Mouse (Mus musculus): ENCODE measurements around the gene Actl6b. TPM values are rescaled to one million over a fixed set of nuclear protein-coding genes. Genes with fewer than 3 reads are reported as not detected.

Gene Actl6b
- 2.0 and 4.8 TPM in 2 replicates for polyA plus RNA-seq (2016; fragmentation: Nextera tagmentation; extraction: Ambion mirVana)

DNA sequence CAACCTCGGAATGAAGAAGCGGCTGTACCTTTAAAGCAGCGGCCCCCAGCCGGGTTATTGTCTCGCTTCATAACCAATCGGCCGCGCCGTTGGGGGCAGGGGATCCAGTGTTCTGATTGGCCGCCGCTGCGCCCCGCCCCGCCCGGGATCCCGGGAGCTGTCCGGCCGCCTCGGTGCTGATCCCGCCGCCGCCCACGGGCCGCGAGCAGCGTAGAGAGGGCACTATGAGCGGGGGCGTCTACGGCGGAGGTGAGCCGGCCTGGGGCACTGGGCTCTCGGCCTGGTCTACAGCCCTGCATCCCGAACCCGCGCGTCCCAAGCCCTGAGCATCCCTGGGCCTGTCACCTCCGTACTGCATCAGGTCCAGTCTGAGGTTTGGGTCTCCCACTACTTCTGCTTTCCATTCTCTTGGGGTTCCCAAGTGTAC lies at the start of gene Actl6b:
TSS of gene Actl6b (plus strand) at position 107 of the 427 bp plus-strand sequence.
- WGBS, result 1% methylated on average over 37 of the region's 37 CpGs
- no peaks in the 10 kb centered on the region for H3K36me3 ChIP-seq (replicated peaks)
- no peaks in the 10 kb centered on the region for H3K9me3 ChIP-seq
- peaks cover 20% of the 10 kb centered on the region for H3K27me3 ChIP-seq (ENCODE audit: poor library complexity, severe bottlenecking)
- H3K27ac ChIP-seq, result no peak within 1 kb of the TSS
- H3K4me1 ChIP-seq, result peaks cover 11% of the 10 kb centered on the region
- peak within 1 kb of the TSS; percentile 45 for H3K4me3 ChIP-seq
- DNase-seq (ENCODE audit: extremely low spot score, low spot score), result peak; percentile 79

GRCm38 (mm10) chr5:137504041-137504440 lies 49.3 kb upstream of the Actl6b start:
- DNase-seq (ENCODE audit: extremely low spot score, low spot score), result no peak
- WGBS, result 86% methylated on average over 6 of the region's 6 CpGs

DNA sequence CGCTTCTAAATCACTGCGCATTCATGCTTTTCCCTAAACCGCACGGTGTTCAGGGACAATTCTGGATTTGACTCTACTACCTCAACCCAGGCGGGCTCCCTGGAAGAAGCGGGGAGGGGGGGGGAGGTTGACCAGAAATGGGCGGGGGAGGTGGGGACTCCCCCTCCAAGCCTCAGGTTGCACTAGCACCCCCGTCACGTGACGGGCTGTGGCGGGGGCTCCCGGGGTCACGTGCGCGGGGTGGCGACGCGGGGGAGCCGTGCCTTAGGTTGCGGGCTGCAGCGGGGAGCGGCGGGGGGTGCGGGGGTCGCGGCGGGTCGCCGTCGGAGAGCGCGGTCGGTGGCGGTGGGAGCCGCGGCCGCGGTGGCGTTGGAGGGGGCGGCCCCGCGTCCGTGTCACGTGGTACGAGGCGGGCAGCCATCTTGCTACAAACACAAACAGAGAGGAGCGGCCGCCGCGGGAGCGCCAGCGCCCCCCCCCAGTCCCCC lies 43.3 kb upstream of the Actl6b start:
- Histone ChIP-seq H3K27ac (peak overlapping the region; percentile 96), H3K36me3 (replicated peaks) (peaks cover 21% of the 10 kb centered on the region), H3K4me1 (peaks cover 51% of the 10 kb centered on the region), H3K27me3 (ENCODE audit: poor library complexity, severe bottlenecking) (no peaks in the 10 kb centered on the region), H3K4me3 (peak overlapping the region; percentile 85), H3K9me3 (no peaks in the 10 kb centered on the region)
- peak; percentile 83 for DNase-seq (ENCODE audit: extremely low spot score, low spot score)
- WGBS, result under 1% methylated on average over 41 of the region's 52 CpGs

More at GRCm38 (mm10) chr5:137504041-137504440, 49.3 kb upstream of the Actl6b start:
- Histone ChIP-seq H3K4me3 (0 out of 2 replicates have a peak overlapping the region, but pooled peaks have one; percentile 10), H3K36me3 (replicated peaks) (peaks cover 17% of the 10 kb centered on the region), H3K9me3 (no peaks in the 10 kb centered on the region), H3K4me1 (peaks cover 25% of the 10 kb centered on the region), H3K27me3 (ENCODE audit: poor library complexity, severe bottlenecking) (no peaks in the 10 kb centered on the region), H3K27ac (no peak overlapping the region)

DNA sequence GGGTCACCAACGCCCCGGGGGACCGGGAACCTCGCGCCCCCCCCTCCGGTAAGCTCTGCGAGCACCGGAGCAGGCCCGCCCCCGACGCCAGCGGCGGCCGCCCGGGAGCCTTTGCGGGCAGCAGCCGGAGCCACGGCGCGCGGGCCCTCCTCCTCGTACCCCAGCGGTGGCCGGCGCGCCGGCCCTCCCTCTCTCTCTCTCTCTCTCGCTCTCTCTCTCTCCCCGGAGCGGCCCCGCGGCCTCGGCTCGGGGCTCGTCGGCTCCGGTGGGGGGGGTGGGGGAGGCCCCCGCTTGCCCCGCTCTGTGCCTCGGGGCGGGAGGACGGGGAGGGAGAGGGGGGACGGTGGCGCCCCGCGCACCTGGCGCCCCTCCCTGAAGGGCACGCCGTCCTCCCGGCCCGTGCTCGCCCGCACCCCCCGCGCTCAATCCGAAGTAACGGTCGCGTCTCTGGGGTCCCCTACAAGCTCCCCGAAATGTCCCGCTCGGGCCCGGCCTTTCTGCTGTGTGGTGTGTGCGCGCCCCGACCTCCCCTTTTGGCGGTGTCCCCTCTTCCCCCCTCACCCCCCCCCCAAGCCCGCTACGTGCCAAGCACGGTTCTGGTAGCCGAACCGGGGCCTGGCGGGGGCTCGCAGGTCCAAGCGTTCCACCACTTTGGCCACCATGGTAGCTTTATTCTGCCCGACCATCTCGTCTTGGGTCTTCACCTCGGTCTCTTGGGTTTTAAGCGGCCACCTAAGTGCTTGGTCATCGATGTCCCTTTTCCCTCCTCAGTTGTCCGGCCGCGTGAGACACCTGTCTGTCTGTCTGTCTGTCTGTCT lies 42.5 kb upstream of the Actl6b start:
- peaks cover 55% of the 10 kb centered on the region for H3K4me1 ChIP-seq
- no peaks in the 10 kb centered on the region for H3K9me3 ChIP-seq
- H3K27ac ChIP-seq, result peak overlapping the region; percentile 96
- peak overlapping the region; percentile 85 for H3K4me3 ChIP-seq
- H3K27me3 ChIP-seq (ENCODE audit: poor library complexity, severe bottlenecking), result no peaks in the 10 kb centered on the region
- peak; percentile 49 for DNase-seq (ENCODE audit: extremely low spot score, low spot score)
- under 1% methylated on average over 61 of the region's 83 CpGs for WGBS
- peaks cover 26% of the 10 kb centered on the region for H3K36me3 ChIP-seq (replicated peaks)

GRCm38 (mm10) chr5:137511706-137512105 lies 41.6 kb upstream of the Actl6b start:
- Histone ChIP-seq H3K27me3 (ENCODE audit: poor library complexity, severe bottlenecking) (no peaks in the 10 kb centered on the region), H3K36me3 (replicated peaks) (peaks cover 27% of the 10 kb centered on the region), H3K9me3 (no peaks in the 10 kb centered on the region), H3K4me1 (peaks cover 62% of the 10 kb centered on the region), H3K4me3 (peak overlapping the region; percentile 85), H3K27ac (peak overlapping the region; percentile 96)
- WGBS, result 81% methylated on average over 3 of the region's 3 CpGs
- no peak for DNase-seq (ENCODE audit: extremely low spot score, low spot score)

DNA sequence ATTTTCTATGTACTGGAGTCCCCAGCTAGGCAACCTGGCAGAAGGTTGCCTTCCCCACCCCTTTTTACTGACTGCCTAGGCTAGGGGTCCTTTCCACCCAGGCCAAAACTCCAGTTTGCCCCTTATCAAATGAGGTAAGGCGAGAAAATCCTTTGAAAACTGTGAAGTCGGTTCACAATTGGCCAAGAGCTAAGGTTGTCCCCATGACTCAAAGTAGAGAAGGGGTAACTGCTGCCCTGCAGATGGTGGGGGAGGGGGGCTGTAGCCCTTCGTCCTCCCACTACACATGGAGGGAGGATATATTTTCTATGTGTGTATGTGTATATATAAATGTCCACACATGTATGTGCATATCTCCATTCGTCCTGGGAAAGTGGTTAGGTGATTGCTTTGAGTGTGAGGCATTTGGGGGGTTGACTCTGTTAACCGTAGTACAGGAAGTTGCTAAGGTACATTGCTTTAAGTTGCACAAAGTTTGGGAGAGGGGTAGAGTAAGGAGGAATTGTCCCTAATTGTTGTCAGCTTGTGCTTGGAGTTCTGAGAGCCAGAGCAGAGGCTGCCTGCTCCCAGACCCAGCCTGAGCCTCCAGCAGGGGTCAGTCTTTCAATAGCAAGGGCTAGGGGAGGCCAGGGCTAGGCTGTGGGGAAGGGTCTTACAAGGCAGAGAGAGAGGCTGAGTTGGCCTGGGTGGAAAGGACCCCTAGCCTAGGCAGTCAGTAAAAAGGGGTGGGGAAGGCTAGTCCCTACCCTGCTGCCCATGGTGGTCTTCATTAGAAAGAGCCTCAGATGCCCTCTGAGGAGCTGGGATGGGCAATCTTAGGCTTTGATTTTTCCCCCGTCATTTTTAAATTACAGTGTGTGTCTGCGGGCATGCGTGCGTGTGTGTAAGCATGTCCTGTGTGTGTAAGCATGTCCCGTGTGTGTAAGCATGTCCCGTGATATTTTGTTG lies 40.2 kb upstream of the Actl6b start:
- 83% methylated on average over 11 of the region's 11 CpGs for WGBS
- Histone ChIP-seq H3K36me3 (replicated peaks) (peaks cover 40% of the 10 kb centered on the region), H3K27ac (no peak overlapping the region), H3K4me3 (peak overlapping the region; percentile 85; the same call in 1 of the 2 replicates), H3K27me3 (ENCODE audit: poor library complexity, severe bottlenecking) (no peaks in the 10 kb centered on the region), H3K4me1 (peaks cover 62% of the 10 kb centered on the region), H3K9me3 (no peaks in the 10 kb centered on the region)
- peak; percentile 62 for DNase-seq (ENCODE audit: extremely low spot score, low spot score)

DNA sequence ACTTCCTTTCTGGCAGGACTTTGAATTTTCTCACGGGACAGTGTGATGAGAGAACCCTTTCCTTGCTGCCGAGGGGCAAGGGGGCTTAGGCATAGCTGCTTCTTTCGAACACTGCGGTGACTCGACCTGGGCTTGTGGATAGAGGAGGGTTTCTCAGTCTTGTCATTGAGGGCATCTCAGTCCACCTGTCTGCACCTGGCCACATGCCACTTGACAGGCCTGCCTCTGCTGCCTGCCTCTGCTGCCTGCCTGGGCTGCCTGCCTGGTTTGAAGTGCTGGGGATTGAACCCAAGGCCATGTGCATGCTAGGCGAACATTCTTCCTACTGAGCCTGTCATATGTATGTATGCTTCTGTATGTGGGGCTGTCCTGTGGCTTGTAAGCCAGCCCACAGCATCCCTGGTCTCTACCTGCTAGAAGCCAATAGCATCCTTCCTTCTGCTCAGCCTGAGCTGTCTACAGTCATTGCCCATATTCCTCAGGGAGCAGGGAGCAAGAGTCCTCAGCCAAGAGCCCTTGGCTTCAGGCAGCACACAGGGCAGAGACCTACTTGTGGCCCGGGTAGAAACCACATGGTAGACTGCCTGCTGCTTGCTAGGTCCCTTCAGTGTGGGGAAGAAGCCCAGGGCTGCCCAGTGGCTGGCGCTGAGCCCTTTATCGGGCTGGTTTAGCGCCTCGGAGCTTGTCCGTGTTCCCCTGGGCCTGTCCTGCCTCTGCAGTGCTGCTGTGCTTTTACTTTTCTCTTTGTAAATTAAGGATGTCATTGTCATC lies 39.2 kb upstream of the Actl6b start:
- Histone ChIP-seq H3K4me1 (peaks cover 62% of the 10 kb centered on the region), H3K27me3 (ENCODE audit: poor library complexity, severe bottlenecking) (no peaks in the 10 kb centered on the region), H3K27ac (peak overlapping the region; percentile 37; the same call in 1 of the 2 replicates), H3K4me3 (peak overlapping the region; percentile 5; the same call in 1 of the 2 replicates), H3K36me3 (replicated peaks) (peaks cover 51% of the 10 kb centered on the region), H3K9me3 (no peaks in the 10 kb centered on the region)
- no peak for DNase-seq (ENCODE audit: extremely low spot score, low spot score)
- WGBS, result 91% methylated on average over 12 of the region's 12 CpGs

DNA sequence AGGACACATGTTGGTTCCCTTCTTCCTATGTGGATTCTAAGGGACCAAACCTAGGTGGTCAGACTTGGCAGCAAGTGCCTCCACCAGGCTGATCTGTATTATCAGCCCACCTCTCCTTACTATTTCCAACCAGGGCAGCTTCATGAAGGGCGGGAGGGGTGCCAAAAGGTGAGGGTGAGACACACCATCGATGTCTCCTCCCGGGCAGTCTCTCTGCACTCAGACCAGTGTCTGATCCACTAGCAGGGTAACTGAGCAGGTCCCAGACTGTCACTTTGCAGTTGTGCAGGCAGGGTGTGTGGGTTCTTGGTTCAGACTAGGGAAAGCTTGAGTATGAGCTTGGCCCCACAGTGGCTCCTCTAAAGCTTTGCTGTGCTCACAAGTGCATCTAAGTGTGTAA lies 38.5 kb upstream of the Actl6b start:
- no peaks in the 10 kb centered on the region for H3K9me3 ChIP-seq
- H3K4me1 ChIP-seq, result peaks cover 57% of the 10 kb centered on the region
- H3K27me3 ChIP-seq (ENCODE audit: poor library complexity, severe bottlenecking), result no peaks in the 10 kb centered on the region
- DNase-seq (ENCODE audit: extremely low spot score, low spot score), result no peak
- no peak overlapping the region for H3K27ac ChIP-seq
- WGBS, result 95% methylated on average over 3 of the region's 3 CpGs
- peaks cover 57% of the 10 kb centered on the region for H3K36me3 ChIP-seq (replicated peaks)
- H3K4me3 ChIP-seq, result no peak overlapping the region

- Histone ChIP-seq H3K9me3 (no peaks in the 10 kb centered on the region), H3K4me3 (no peak within 1 kb of the TSS), H3K27me3 (ENCODE audit: poor library complexity, severe bottlenecking) (no peaks in the 10 kb centered on the region), H3K36me3 (replicated peaks) (peaks cover 88% of the 10 kb centered on the region), H3K27ac (no peak within 1 kb of the TSS), H3K4me1 (peaks cover 26% of the 10 kb centered on the region)
- no peak for DNase-seq (ENCODE audit: extremely low spot score, low spot score)
- WGBS, result 79% methylated on average over 5 of the region's 5 CpGs
These were observed 34.9 kb upstream of the Actl6b start, which contains the start of gene Gigyf1 for GRCm38 (mm10) chr5:137518436-137518835. TSS of gene Gigyf1 (plus strand) at chr5:137518548.

DNA sequence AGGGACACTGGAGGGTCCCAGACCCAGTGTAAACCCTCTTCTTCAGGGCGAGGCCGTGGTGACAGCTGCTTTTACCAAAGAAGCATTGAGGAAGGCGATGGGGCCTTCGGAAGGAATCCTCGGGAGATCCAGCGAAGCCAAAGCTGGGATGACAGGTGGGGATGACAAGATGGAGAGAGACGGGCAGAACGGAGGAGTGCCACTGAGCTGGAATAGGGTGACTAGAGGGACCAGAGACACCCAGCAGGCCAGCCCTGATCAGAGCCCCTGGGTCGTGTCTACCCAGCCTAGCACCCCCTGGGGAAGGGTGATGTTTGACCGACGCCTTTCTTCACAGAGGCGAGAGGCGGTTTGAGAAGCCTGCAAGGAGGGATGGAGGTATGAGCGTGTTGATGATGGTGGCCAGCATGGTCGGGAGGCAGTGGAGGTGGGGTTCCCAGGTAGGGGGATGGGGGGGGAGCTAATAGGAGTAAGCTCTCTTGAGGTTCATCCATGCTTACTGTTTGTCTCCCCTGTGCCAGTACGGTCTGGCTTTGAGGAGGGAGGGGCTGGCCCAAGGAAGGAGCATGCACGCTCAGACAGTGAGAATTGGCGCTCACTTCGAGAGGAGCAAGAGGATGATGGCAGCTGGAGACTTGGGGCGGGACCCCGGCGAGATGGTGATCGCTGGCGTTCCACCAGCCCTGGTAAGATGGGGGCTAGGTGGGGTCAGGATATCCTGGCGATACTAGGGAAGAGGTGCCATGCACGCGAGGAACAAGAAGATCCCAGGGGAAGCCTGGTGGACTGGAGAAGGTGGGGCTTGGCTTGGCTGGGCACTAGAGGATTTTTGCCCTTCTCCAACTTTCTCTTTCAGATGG lies 33.4 kb upstream of the Actl6b start:
- Histone ChIP-seq H3K36me3 (replicated peaks) (peaks cover 88% of the 10 kb centered on the region), H3K27ac (no peak overlapping the region), H3K9me3 (no peaks in the 10 kb centered on the region), H3K27me3 (ENCODE audit: poor library complexity, severe bottlenecking) (no peaks in the 10 kb centered on the region), H3K4me3 (no peak overlapping the region), H3K4me1 (peaks cover 13% of the 10 kb centered on the region)
- no peak for DNase-seq (ENCODE audit: extremely low spot score, low spot score)
- 95% methylated on average over 27 of the region's 27 CpGs for WGBS

DNA sequence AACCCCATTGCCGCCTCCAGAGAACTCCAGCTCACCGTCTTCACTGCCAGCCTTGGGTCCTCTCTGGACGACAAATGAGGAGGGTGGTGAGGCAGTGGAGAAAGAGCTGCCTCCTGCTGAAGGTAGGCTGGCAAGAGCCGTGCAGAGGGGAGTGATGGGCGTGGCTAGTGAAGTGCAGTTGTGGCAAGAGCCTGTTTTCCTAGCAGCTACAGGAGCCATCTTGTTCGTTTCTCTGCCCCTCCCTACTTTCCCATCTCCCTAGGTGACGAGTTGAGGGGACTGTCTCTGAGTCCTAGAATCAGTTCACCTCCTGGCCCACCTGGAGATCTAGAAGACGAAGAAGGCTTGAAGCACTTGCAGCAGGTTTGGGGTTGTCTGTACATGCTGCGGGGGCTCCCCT lies 31.5 kb upstream of the Actl6b start:
- no peak for DNase-seq (ENCODE audit: extremely low spot score, low spot score)
- H3K9me3 ChIP-seq, result no peaks in the 10 kb centered on the region
- H3K27ac ChIP-seq, result no peak overlapping the region
- WGBS, result 85% methylated on average over 9 of the region's 9 CpGs
- peaks cover 10% of the 10 kb centered on the region for H3K4me1 ChIP-seq
- peaks cover 100% of the 10 kb centered on the region for H3K36me3 ChIP-seq (replicated peaks)
- H3K27me3 ChIP-seq (ENCODE audit: poor library complexity, severe bottlenecking), result no peaks in the 10 kb centered on the region
- no peak overlapping the region for H3K4me3 ChIP-seq
